Mouse (Mus musculus) stomach, embryonic 16.5 days (tissue): ENCODE measurements around the gene Tdrd6. TPM values are rescaled to one million over a fixed set of nuclear protein-coding genes. Genes with fewer than 3 reads are reported as not detected.

Experiments used
- ATAC-seq: fragments of 200-750 bp; cut with Nextera tagmentation; 2 replicates; pipeline ENCODE4 v1.8.0; 2017; ENCODE audit warnings: moderate number of reproducible peaks, moderate TSS enrichment; ENCODE audit not compliant: insufficient read depth, low FRiP score
- H3K27ac ChIP-seq: fragments of 300-500 bp; sonication (generic); 2 replicates; pipeline ENCODE4 v1.5.1; 2014; ENCODE audit warnings: low read length
- H3K27me3 ChIP-seq: fragments of 300-500 bp; sonication (generic); 2 replicates; pipeline ENCODE4 v1.6.1; 2014; ENCODE audit warnings: low read length, control low read depth, mixed read lengths; ENCODE audit not compliant: control insufficient read depth, insufficient read depth
- H3K36me3 ChIP-seq: fragments of 300-500 bp; sonication (generic); 2 replicates; pipeline ENCODE4 v1.6.1; 2014; ENCODE audit warnings: low read length; ENCODE audit not compliant: control insufficient read depth, insufficient read depth
- H3K4me1 ChIP-seq: fragments of 300-500 bp; sonication (generic); 2 replicates; pipeline ENCODE4 v1.6.1; 2014; ENCODE audit warnings: low read length, control low read depth, mixed read lengths; ENCODE audit not compliant: control insufficient read depth, insufficient read depth
- H3K4me2 ChIP-seq: fragments of 300-500 bp; sonication (generic); 2 replicates; pipeline ENCODE4 v1.6.1; 2014; ENCODE audit warnings: low read depth, low read length, mixed read lengths
- H3K4me3 ChIP-seq: fragments of 300-500 bp; sonication (generic); replicated peaks from 2 replicates; pipeline ENCODE4 v1.5.1; 2014; ENCODE audit warnings: mild to moderate bottlenecking, low read length
- H3K9ac ChIP-seq: fragments of 300-500 bp; sonication (generic); 2 replicates; pipeline ENCODE4 v1.6.1; 2014; ENCODE audit warnings: low read length
- H3K9me3 ChIP-seq: fragments of 300-500 bp; sonication (generic); replicated peaks from 2 replicates; pipeline ENCODE4 v1.6.1; 2016; ENCODE audit warnings: low read length, control low read depth; ENCODE audit not compliant: control insufficient read depth
- WGBS: fragments of 180-500 bp; shearing (Covaris S2); extraction: QIAGEN DNeasy Blood & Tissue Kit; methylation state at CpG from one replicate; pipeline ENCODE4 v1.1.7; 2014; 5-methylcytosine and 5-hydroxymethylcytosine counted together
- polyA plus RNA-seq: library from polyadenylated mRNA; unstranded; fragments of >200 nt; fragmentation: Nextera tagmentation; extraction: Ambion mirVana; gene quantifications from 2 replicates; pipeline ENCODE4 v1.2.1, GENCODE M21; 2015

Tdrd6 gene
- polyA plus RNA-seq, 1 experiment from 2014 or later: 0.14 TPM

GRCm38 (mm10) chr17:43567992-43568888 is 61.9 kb downstream of the Tdrd6 start, which contains the start of gene Pla2g7:
Gene Pla2g7, plus strand, starts transcription at chr17:43568098.
- Histone ChIP-seq H3K27me3 (no peaks in the 10 kb centered on the region), H3K4me3 (peak within 1 kb of the TSS; percentile 54), H3K4me2 (peak within 1 kb of the TSS; percentile 91), H3K9me3 (no peaks in the 10 kb centered on the region), H3K27ac (no peak within 1 kb of the TSS), H3K36me3 (no peaks in the 10 kb centered on the region), H3K9ac (peak within 1 kb of the TSS; percentile 74), H3K4me1 (peaks cover 2% of the 10 kb centered on the region)
- peak; percentile 72; the same call in 1 of the 2 replicates for ATAC-seq
- WGBS: under 1% methylated on average over 34 of the region's 34 CpGs

GRCm38 (mm10) chr17:43567593-43567991 is 62.5 kb downstream of the Tdrd6 start:
- H3K4me2 ChIP-seq: peak overlapping the region; percentile 91
- no peaks in the 10 kb centered on the region for H3K9me3 ChIP-seq
- no peaks in the 10 kb centered on the region for H3K36me3 ChIP-seq
- peak overlapping the region; percentile 74 for H3K9ac ChIP-seq
- 7% methylated on average over 12 of the region's 12 CpGs for WGBS
- peak overlapping the region; percentile 54 for H3K4me3 ChIP-seq
- H3K27ac ChIP-seq: no peak overlapping the region
- peaks cover 2% of the 10 kb centered on the region for H3K4me1 ChIP-seq
- no peak for ATAC-seq
- no peaks in the 10 kb centered on the region for H3K27me3 ChIP-seq

Other genes starting within 250 kb of the Tdrd6 start
- 2.8 and 3.3 TPM in 2 replicates for gene Mep1a, start 127.5 kb downstream of the Tdrd6 start, polyA plus RNA-seq
- not detected in 2 replicates for gene Ankrd66, start 86.7 kb downstream of the Tdrd6 start, polyA plus RNA-seq
- gene Pla2g7, start 62.2 kb downstream of the Tdrd6 start, polyA plus RNA-seq: 9.8 and 12.5 TPM in 2 replicates
- gene Slc25a27, start 36.9 kb upstream of the Tdrd6 start, polyA plus RNA-seq: 15.0 and 20.2 TPM in 2 replicates
- gene Cyp39a1, start 37.1 kb upstream of the Tdrd6 start, polyA plus RNA-seq: 26.3 and 28.0 TPM in 2 replicates
- gene Rcan2, start 171.1 kb upstream of the Tdrd6 start, polyA plus RNA-seq: 11.5 and 12.0 TPM in 2 replicates